Mouse (Mus musculus) testis, adult 2 months (tissue): Measurements from ENCODE around the gene Sf3b1.

Experiments
- CTCF ChIP-seq: fragments of 200-500 bp; IDR thresholded peaks from 2 replicates; pipeline ENCODE4 v1.5.1; 2012; ENCODE audit warnings: low read depth, mild to moderate bottlenecking, inconsistent platforms, low read length, moderate library complexity; ENCODE audit not compliant: control insufficient read depth, insufficient read depth, insufficient replicate concordance
- POLR2A ChIP-seq: fragments of 200-500 bp; IDR thresholded peaks from 2 replicates; pipeline ENCODE4 v1.6.1; 2012; ENCODE audit warnings: low read depth, mild to moderate bottlenecking, inconsistent platforms, low read length, moderate library complexity; ENCODE audit not compliant: control insufficient read depth

- no peak for TF ChIP-seq POLR2A
- TF ChIP-seq CTCF, result no peak
Measured at GRCm38 (mm10) chr1:55021907-55022306, 5.4 kb downstream of the Sf3b1 start.
